Mouse (Mus musculus) CH12.LX (cell line): ENCODE results near the gene Ttll5. TPM values are rescaled to one million over a fixed set of nuclear protein-coding genes. Genes with fewer than 3 reads are reported as not detected.

Experiments used
- DNase-seq: peaks from one replicate; pipeline ENCODE4 v3.0.0-alpha.2; 2013; ENCODE audit errors: extremely low read depth
- H3K27ac ChIP-seq: 2 replicates; pipeline ENCODE4 v1.5.1; 2012; ENCODE audit warnings: low read depth, mild to moderate bottlenecking, control low read depth, moderate library complexity; ENCODE audit not compliant: insufficient read depth
- H3K27me3 ChIP-seq: replicated peaks from 2 replicates; pipeline ENCODE3; 2012; ENCODE audit warnings: inconsistent platforms
- H3K36me3 ChIP-seq, 2 experiments: replicated peaks in 1 of 2; 2 replicates each; pipeline versions ENCODE3 to v1.6.1; 2012; ENCODE audit warnings: inconsistent platforms in 1 of 2, low read length in 1 of 2, mild to moderate bottlenecking in 1 of 2, mixed read lengths in 1 of 2, moderate library complexity in 1 of 2; ENCODE audit not compliant: control insufficient read depth in 1 of 2, insufficient read depth in 1 of 2
- H3K4me1 ChIP-seq, 2 experiments: 2 replicates each; pipeline ENCODE4 v1.6.1; 2012; ENCODE audit warnings: inconsistent platforms in 1 of 2, moderate library complexity in 1 of 2; ENCODE audit not compliant: insufficient read depth in 2 of 2, control insufficient read depth in 1 of 2
- H3K4me2 ChIP-seq: 2 replicates; pipeline ENCODE4 v1.6.1; 2012; ENCODE audit warnings: low read depth, mild to moderate bottlenecking, control low read depth; ENCODE audit not compliant: poor library complexity, insufficient read depth, severe bottlenecking
- H3K4me3 ChIP-seq, 3 experiments: fragments of 150-350 bp in 1 of 3; sonication (generic) in 1 of 3; replicated peaks in 1 of 3; 2 replicates each; pipeline versions ENCODE3 to v1.5.1; 2011 to 2012; ENCODE audit warnings: low read depth in 2 of 3, low read length in 2 of 3, mild to moderate bottlenecking in 2 of 3, moderate library complexity in 2 of 3, control low read depth in 1 of 3, improper control_type of control experiment in 1 of 3, inconsistent platforms in 1 of 3, mixed read lengths in 1 of 3; ENCODE audit not compliant: poor library complexity in 1 of 3
- H3K79me2 ChIP-seq: replicated peaks from 2 replicates; pipeline ENCODE4 v1.6.1; 2012; ENCODE audit warnings: mild to moderate bottlenecking, moderate library complexity; ENCODE audit not compliant: control insufficient read depth, poor library complexity, insufficient read depth, severe bottlenecking; ENCODE audit errors: extremely low read depth
- H3K9ac ChIP-seq: 2 replicates; pipeline ENCODE4 v1.6.1; 2012; ENCODE audit warnings: low read depth, mild to moderate bottlenecking, control low read depth, moderate library complexity; ENCODE audit not compliant: insufficient read depth
- H3K9me3 ChIP-seq: replicated peaks from 2 replicates; pipeline ENCODE3; 2012; ENCODE audit warnings: low read length, inconsistent platforms, mixed read lengths
- BHLHE40 ChIP-seq: IDR thresholded peaks from 2 replicates; pipeline ENCODE4 v1.6.1; 2011; ENCODE audit warnings: mild to moderate bottlenecking, low read depth, low read length, improper control_type of control experiment
- CHD1 ChIP-seq: IDR thresholded peaks from 2 replicates; pipeline ENCODE4 v1.6.1; 2012; ENCODE audit warnings: low read depth, low read length, improper control_type of control experiment, inconsistent platforms
- ELF1 ChIP-seq: IDR thresholded peaks from 2 replicates; pipeline ENCODE4 v1.6.1; 2014; ENCODE audit warnings: low read depth, mild to moderate bottlenecking, inconsistent platforms, low read length, improper control_type of control experiment
- ETS1 ChIP-seq: conservative IDR thresholded peaks from 2 replicates; pipeline ENCODE4 v1.6.1; 2012; ENCODE audit warnings: low read depth, mild to moderate bottlenecking, inconsistent platforms, low read length, improper control_type of control experiment, moderate library complexity
- GABPA ChIP-seq: IDR thresholded peaks from 2 replicates; pipeline ENCODE4 v1.6.1; 2012; ENCODE audit warnings: low read depth, low read length, improper control_type of control experiment, inconsistent platforms; ENCODE audit not compliant: insufficient replicate concordance
- HCFC1 ChIP-seq: IDR thresholded peaks from 2 replicates; pipeline ENCODE4 v1.6.1; 2012; ENCODE audit warnings: low read depth, mild to moderate bottlenecking, inconsistent platforms, low read length, improper control_type of control experiment
- IRF4 ChIP-seq: IDR thresholded peaks from 2 replicates; pipeline ENCODE4 v1.6.1; 2014; ENCODE audit warnings: low read depth, mild to moderate bottlenecking, inconsistent platforms, low read length, improper control_type of control experiment
- JUN ChIP-seq: IDR thresholded peaks from 2 replicates; pipeline ENCODE4 v1.6.1; 2011; ENCODE audit warnings: low read depth, mild to moderate bottlenecking, low read length, improper control_type of control experiment, moderate library complexity; ENCODE audit not compliant: insufficient read depth
- MAFK ChIP-seq: IDR thresholded peaks from 2 replicates; pipeline ENCODE4 v1.6.1; 2011; ENCODE audit warnings: low read length, improper control_type of control experiment; ENCODE audit not compliant: insufficient replicate concordance
- MAX ChIP-seq: IDR thresholded peaks from 2 replicates; pipeline ENCODE4 v1.6.1; 2011; ENCODE audit warnings: low read length, improper control_type of control experiment
- MEF2A ChIP-seq: IDR thresholded peaks from 2 replicates; pipeline ENCODE4 v1.6.1; 2014; ENCODE audit warnings: low read depth, mild to moderate bottlenecking, inconsistent platforms, low read length, improper control_type of control experiment, borderline replicate concordance
- MXI1 ChIP-seq: IDR thresholded peaks from 2 replicates; pipeline ENCODE4 v1.6.1; 2011; ENCODE audit warnings: mild to moderate bottlenecking, low read depth, low read length, improper control_type of control experiment
- POLR2A ChIP-seq: IDR thresholded peaks from 2 replicates; pipeline ENCODE4 v1.6.1; 2011; ENCODE audit warnings: low read depth, mild to moderate bottlenecking, improper control_type of control experiment, low read length
- POLR2AphosphoS2 ChIP-seq: IDR thresholded peaks from 2 replicates; pipeline ENCODE4 v1.6.1; 2011; ENCODE audit warnings: low read depth, low read length, improper control_type of control experiment
- RCOR1 ChIP-seq: conservative IDR thresholded peaks from 2 replicates; pipeline ENCODE4 v1.6.1; 2012; ENCODE audit warnings: low read depth, mild to moderate bottlenecking, inconsistent platforms, low read length, improper control_type of control experiment
- TCF12 ChIP-seq: IDR thresholded peaks from 2 replicates; pipeline ENCODE4 v1.6.1; 2014; ENCODE audit warnings: low read depth, mild to moderate bottlenecking, inconsistent platforms, low read length, improper control_type of control experiment
- USF1 ChIP-seq: IDR thresholded peaks from 2 replicates; pipeline ENCODE4 v1.6.1; 2014; ENCODE audit warnings: low read depth, mild to moderate bottlenecking, inconsistent platforms, low read length, improper control_type of control experiment
- ZC3H11A ChIP-seq: IDR thresholded peaks from 2 replicates; pipeline ENCODE4 v1.6.1; 2012; ENCODE audit warnings: low read depth, mild to moderate bottlenecking, inconsistent platforms, low read length, improper control_type of control experiment
- ZKSCAN1 ChIP-seq: IDR thresholded peaks from 2 replicates; pipeline ENCODE4 v1.6.1; 2012; ENCODE audit warnings: low read depth, inconsistent platforms, low read length, improper control_type of control experiment, borderline replicate concordance
- dilution Hi-C: fragments of 300-500 bp; cut with MboI; formaldehyde crosslinking; loops from 2 replicates; pipeline ENCODE4 v1.14.3; 2020; ENCODE audit warnings: low sequenced_read_pairs; ENCODE audit not compliant: extremely low pct_unique_long_range_greater_than_20kb, extremely low pct_ligation_motif_present
- in situ Hi-C: fragments of 300-500 bp; cut with MboI; formaldehyde crosslinking; loops from 3 replicates; pipeline ENCODE4 v1.14.3; 2019; ENCODE audit warnings: low sequenced_read_pairs, low pct_ligation_motif_present, low pct_unique_long_range_greater_than_20kb, mixed read lengths
- polyA plus RNA-seq: library from polyadenylated mRNA; unstranded; fragments of >175 nt; gene quantifications from 2 replicates; pipeline ENCODE4 v1.2.1, GENCODE M21; 2012; ENCODE audit warnings: low read depth; ENCODE audit not compliant: insufficient read length
- total RNA-seq, 2 experiments: library from RNA; depleted of rRNA; stranded (reverse); fragments of 300-350 nt in 1 of 2; fragments of >200 nt in 1 of 2; gene quantifications; 2 replicates each; pipeline ENCODE4 v1.2.3; 2012 to 2014

Gene Ttll5
- total and polyA plus RNA-seq, 3 experiments: 5.7 to 14.0 (median 8.7) TPM

DNA sequence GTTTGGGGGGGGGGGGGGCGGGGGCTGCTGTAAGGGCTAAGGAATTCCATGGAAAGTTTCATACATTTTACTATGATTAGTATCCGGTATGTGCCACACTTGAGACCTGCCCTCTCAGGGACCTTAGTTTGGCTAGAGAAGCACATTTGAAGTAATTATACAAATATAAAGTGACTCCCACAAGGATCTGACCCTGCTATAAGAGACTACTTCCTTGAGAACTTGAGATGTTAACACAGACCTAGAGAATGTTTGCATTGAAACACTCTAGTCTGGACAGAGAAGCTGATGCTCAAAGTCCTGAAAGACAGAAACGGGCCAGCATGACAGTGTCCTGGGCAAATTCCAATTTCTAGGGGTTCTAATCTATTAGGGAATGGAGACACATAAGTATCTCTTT lies 45.5 kb upstream of the Ttll5 start:
- DNase-seq: no peak
- Histone ChIP-seq H3K36me3 (no peaks in the 10 kb centered on the region), H3K9ac (no peak overlapping the region), H3K4me1 (no peaks in the 10 kb centered on the region; a peak in 1 of 4 replicates), H3K4me2 (no peak overlapping the region), H3K79me2 (no peaks in the 10 kb centered on the region), H3K4me3 (no peak overlapping the region), H3K27ac (no peak overlapping the region), H3K9me3 (peaks cover under 1% of the 10 kb centered on the region), H3K27me3 (no peaks in the 10 kb centered on the region)
- in situ Hi-C loops: no loop called here
- no peak for TF ChIP-seq MAFK
- no peak for TF ChIP-seq RCOR1
- no peak for TF ChIP-seq GABPA
- TF ChIP-seq USF1: no peak
- dilution Hi-C loops: no loop called here

DNA sequence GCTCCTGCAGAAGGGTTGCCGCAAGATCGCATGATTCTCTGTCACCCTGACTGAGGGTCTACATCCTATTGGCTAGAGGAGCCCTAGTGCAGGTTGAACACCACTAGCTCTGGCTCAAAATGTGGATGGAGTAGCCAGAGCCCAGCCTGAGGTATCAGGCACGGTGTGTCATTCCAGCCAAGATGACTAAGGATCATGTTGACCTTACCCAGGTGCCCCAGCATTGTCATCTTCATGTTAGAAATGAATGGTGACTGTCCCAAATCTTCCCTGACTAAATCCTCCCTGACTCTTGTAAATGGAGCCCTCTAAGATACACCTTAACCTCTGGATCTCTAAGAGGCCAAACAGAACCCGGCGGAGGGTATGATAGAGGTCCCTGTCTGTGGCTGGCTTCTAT lies 44.8 kb upstream of the Ttll5 start:
- H3K27me3 ChIP-seq: no peaks in the 10 kb centered on the region
- no peak overlapping the region for H3K4me2 ChIP-seq
- no peaks in the 10 kb centered on the region; a peak in 1 of 4 replicates for H3K4me1 ChIP-seq
- TF ChIP-seq MXI1 (no peak), POLR2AphosphoS2 (no peak), BHLHE40 (no peak), ETS1 (no peak), ZC3H11A (no peak), ELF1 (no peak), TCF12 (no peak), MAX (no peak), HCFC1 (no peak), ZKSCAN1 (no peak), MEF2A (no peak), POLR2A (no peak), JUN (no peak), IRF4 (no peak), CHD1 (no peak)
- no peaks in the 10 kb centered on the region for H3K9me3 ChIP-seq
- no peak for DNase-seq
- dilution Hi-C loops (no loop called here), in situ Hi-C loops (no loop called here)
- H3K9ac ChIP-seq: no peak overlapping the region
- H3K27ac ChIP-seq: no peak overlapping the region
- no peaks in the 10 kb centered on the region for H3K79me2 ChIP-seq
- no peaks in the 10 kb centered on the region for H3K36me3 ChIP-seq
- H3K4me3 ChIP-seq: no peak overlapping the region
